Mouse (Mus musculus) intestine, embryonic 14.5 days (tissue): Measurements from ENCODE around the gene Abcf2. TPM values are rescaled to one million over a fixed set of nuclear protein-coding genes. Genes with fewer than 3 reads are reported as not detected.

ENCODE experiments used
- ATAC-seq: fragments of 200-750 bp; cut with Nextera tagmentation; replicated peaks from 2 replicates; pipeline ENCODE4 v1.8.0; 2017; ENCODE audit warnings: low read depth, moderate number of reproducible peaks, moderate TSS enrichment, moderate library complexity; ENCODE audit not compliant: low FRiP score, low TSS enrichment
- DNase-seq: peaks from one replicate; pipeline ENCODE4 v3.0.0-alpha.2; 2018; ENCODE audit warnings: low spot score
- H3K27ac ChIP-seq: fragments of 300-500 bp; sonication (generic); 2 replicates; pipeline ENCODE4 v1.5.1; 2014; ENCODE audit warnings: low read depth, mild to moderate bottlenecking, control low read depth
- H3K27me3 ChIP-seq: fragments of 300-500 bp; sonication (generic); replicated peaks from 2 replicates; pipeline ENCODE4 v1.6.1; 2014; ENCODE audit warnings: low read length, control low read depth; ENCODE audit not compliant: control insufficient read depth, insufficient read depth
- H3K36me3 ChIP-seq: fragments of 300-500 bp; sonication (generic); 2 replicates; pipeline ENCODE4 v1.6.1; 2014; ENCODE audit warnings: low read length, control low read depth; ENCODE audit not compliant: control insufficient read depth, insufficient read depth
- H3K4me1 ChIP-seq: fragments of 300-500 bp; sonication (generic); replicated peaks from 2 replicates; pipeline ENCODE4 v1.6.1; 2014; ENCODE audit warnings: low read length, control low read depth, mixed read lengths; ENCODE audit not compliant: control insufficient read depth, insufficient read depth
- H3K4me2 ChIP-seq: fragments of 300-500 bp; sonication (generic); 2 replicates; pipeline ENCODE4 v1.6.1; 2014; ENCODE audit warnings: low read length
- H3K4me3 ChIP-seq: fragments of 300-500 bp; sonication (generic); 2 replicates; pipeline ENCODE4 v1.5.1; 2014; ENCODE audit warnings: low read depth, low read length, control low read depth, mixed read lengths
- H3K9ac ChIP-seq: fragments of 300-500 bp; sonication (generic); 2 replicates; pipeline ENCODE4 v1.6.1; 2014; ENCODE audit warnings: mild to moderate bottlenecking, low read length
- H3K9me3 ChIP-seq: fragments of 300-500 bp; sonication (generic); 2 replicates; pipeline ENCODE4 v1.6.1; 2016; ENCODE audit warnings: low read length, control low read depth; ENCODE audit not compliant: control insufficient read depth
- WGBS: fragments of 180-500 bp; shearing (Covaris S2); extraction: QIAGEN DNeasy Blood & Tissue Kit; methylation state at CpG from one replicate; pipeline ENCODE4 v1.1.7; 2014; 5-methylcytosine and 5-hydroxymethylcytosine counted together
- polyA plus RNA-seq: library from polyadenylated mRNA; unstranded; fragments of >200 nt; fragmentation: Nextera tagmentation; extraction: Ambion mirVana; gene quantifications from 2 replicates; pipeline ENCODE4 v1.2.1, GENCODE M21; 2014

Gene Abcf2
- polyA plus RNA-seq, 1 experiment from 2014 or later = 98.4 TPM

DNA sequence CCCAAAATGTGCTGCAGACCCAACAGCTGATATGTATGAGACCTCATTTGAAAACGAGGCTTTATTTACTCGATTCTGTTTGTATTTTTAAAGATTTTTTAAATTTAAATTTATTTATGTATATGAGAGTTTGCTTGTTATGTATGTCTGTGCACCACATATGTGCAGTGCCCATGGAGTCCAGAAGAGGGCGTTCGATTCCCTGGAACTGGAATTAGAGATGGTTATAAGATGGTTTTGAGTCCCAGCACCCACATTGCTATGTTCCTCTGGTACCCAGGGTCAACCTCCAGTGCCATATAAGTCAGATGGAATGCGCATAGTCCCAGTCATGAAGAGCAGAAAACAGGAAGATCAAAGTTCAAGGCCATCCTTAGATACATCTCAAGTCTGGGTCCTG lies 43.0 kb downstream of the Abcf2 start:
- WGBS = 50% methylated on average over 5 of the region's 5 CpGs
- no peaks in the 10 kb centered on the region for H3K9me3 ChIP-seq
- ATAC-seq (no peak), DNase-seq (no peak)
- H3K36me3 ChIP-seq = no peaks in the 10 kb centered on the region
- no peak overlapping the region for H3K4me2 ChIP-seq
- no peak overlapping the region for H3K27ac ChIP-seq
- H3K27me3 ChIP-seq = peaks cover 41% of the 10 kb centered on the region
- no peaks in the 10 kb centered on the region for H3K4me1 ChIP-seq
- no peak overlapping the region for H3K9ac ChIP-seq
- H3K4me3 ChIP-seq = no peak overlapping the region

GRCm38 (mm10) chr5:24533391-24533790 lies 43.9 kb downstream of the Abcf2 start:
- Histone ChIP-seq H3K4me3 (no peak overlapping the region), H3K27ac (no peak overlapping the region), H3K9me3 (no peaks in the 10 kb centered on the region), H3K4me2 (no peak overlapping the region), H3K9ac (no peak overlapping the region), H3K36me3 (no peaks in the 10 kb centered on the region), H3K27me3 (peaks cover 50% of the 10 kb centered on the region), H3K4me1 (no peaks in the 10 kb centered on the region)
- DNase-seq (no peak), ATAC-seq (no peak)
- WGBS = 46% methylated on average over 11 of the region's 11 CpGs

GRCm38 (mm10) chr5:24530042-24530689 lies 47.1 kb downstream of the Abcf2 start:
- no peak overlapping the region for H3K4me3 ChIP-seq
- H3K27me3 ChIP-seq = peaks cover 77% of the 10 kb centered on the region
- H3K4me1 ChIP-seq = no peaks in the 10 kb centered on the region
- ATAC-seq = peak; percentile 56
- no peak overlapping the region for H3K9ac ChIP-seq
- WGBS = 17% methylated on average over 24 of the region's 24 CpGs
- H3K4me2 ChIP-seq = no peak overlapping the region
- H3K9me3 ChIP-seq = no peaks in the 10 kb centered on the region
- DNase-seq = peak; percentile 98
- H3K27ac ChIP-seq = no peak overlapping the region
- no peaks in the 10 kb centered on the region for H3K36me3 ChIP-seq

GRCm38 (mm10) chr5:24527780-24528179 lies 49.5 kb downstream of the Abcf2 start:
- H3K36me3 ChIP-seq = no peaks in the 10 kb centered on the region
- no peak overlapping the region for H3K9ac ChIP-seq
- no peak overlapping the region for H3K4me2 ChIP-seq
- ATAC-seq (no peak), DNase-seq (no peak)
- no peaks in the 10 kb centered on the region for H3K4me1 ChIP-seq
- WGBS = 10% methylated on average over 6 of the region's 6 CpGs
- H3K4me3 ChIP-seq = no peak overlapping the region
- no peaks in the 10 kb centered on the region for H3K9me3 ChIP-seq
- no peak overlapping the region for H3K27ac ChIP-seq
- peaks cover 94% of the 10 kb centered on the region for H3K27me3 ChIP-seq

- peaks cover 96% of the 10 kb centered on the region for H3K27me3 ChIP-seq
- peak within 1 kb of the TSS; percentile 75 for H3K4me2 ChIP-seq
- H3K4me1 ChIP-seq = no peaks in the 10 kb centered on the region
- H3K9ac ChIP-seq = no peak within 1 kb of the TSS
- H3K4me3 ChIP-seq = peak within 1 kb of the TSS; percentile 31
- no peak within 1 kb of the TSS for H3K27ac ChIP-seq
- no peak for DNase-seq
- H3K9me3 ChIP-seq = no peaks in the 10 kb centered on the region
- WGBS = under 1% methylated on average over 48 of the region's 49 CpGs
- 0 out of 2 replicates have a peak, but pooled peaks have one; percentile 26 for ATAC-seq
- no peaks in the 10 kb centered on the region for H3K36me3 ChIP-seq
Observed at GRCm38 (mm10) chr5:24526889-24527230, 50.4 kb downstream of the Abcf2 start, which contains the start of gene Gbx1. Gene Gbx1 (minus strand): TSS chr5:24527202.

GRCm38 (mm10) chr5:24526190-24526888 lies 50.9 kb downstream of the Abcf2 start:
- Histone ChIP-seq H3K27ac (no peak overlapping the region), H3K9ac (no peak overlapping the region), H3K27me3 (peaks cover 96% of the 10 kb centered on the region), H3K36me3 (no peaks in the 10 kb centered on the region), H3K4me3 (peak overlapping the region; percentile 31), H3K4me1 (no peaks in the 10 kb centered on the region), H3K4me2 (peak overlapping the region; percentile 75), H3K9me3 (no peaks in the 10 kb centered on the region)
- under 1% methylated on average over 73 of the region's 109 CpGs for WGBS
- peak; percentile 32; the same call in 1 of the 2 replicates for ATAC-seq
- no peak for DNase-seq

GRCm38 (mm10) chr5:24525360-24526189 lies 51.7 kb downstream of the Abcf2 start:
- DNase-seq = no peak
- 4% methylated on average over 34 of the region's 34 CpGs for WGBS

DNA sequence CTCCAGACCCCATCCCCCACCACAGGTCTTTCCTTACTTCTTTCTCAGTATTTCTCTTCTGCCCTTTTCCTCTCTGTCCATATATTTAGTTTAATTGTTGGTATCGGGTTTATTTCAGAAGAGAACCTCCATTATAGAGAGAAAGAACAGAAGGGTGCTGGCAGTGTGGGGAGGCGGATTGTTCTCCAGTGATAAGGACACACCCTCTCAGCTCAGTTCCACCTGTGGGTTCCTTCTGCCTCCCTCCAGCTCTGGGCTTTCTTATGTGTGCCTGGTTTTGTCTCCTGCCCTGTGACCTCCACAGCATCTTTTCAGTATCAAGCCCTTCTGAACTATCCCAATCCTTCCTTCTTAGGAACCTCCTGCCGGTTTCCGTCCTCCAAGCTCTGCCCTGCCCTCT lies 52.7 kb downstream of the Abcf2 start:
- no peak for DNase-seq
- Histone ChIP-seq H3K9ac (no peak overlapping the region), H3K4me3 (no peak overlapping the region), H3K27me3 (peaks cover 89% of the 10 kb centered on the region), H3K4me2 (no peak overlapping the region), H3K4me1 (no peaks in the 10 kb centered on the region), H3K36me3 (no peaks in the 10 kb centered on the region), H3K9me3 (no peaks in the 10 kb centered on the region), H3K27ac (no peak overlapping the region)
- no peak for ATAC-seq
- 21% methylated on average over 4 of the region's 4 CpGs for WGBS

More at GRCm38 (mm10) chr5:24525360-24526189, 51.7 kb downstream of the Abcf2 start:
- Histone ChIP-seq H3K4me3 (peak overlapping the region; percentile 31), H3K27ac (no peak overlapping the region), H3K27me3 (peaks cover 90% of the 10 kb centered on the region), H3K36me3 (no peaks in the 10 kb centered on the region), H3K4me1 (no peaks in the 10 kb centered on the region), H3K4me2 (peak overlapping the region; percentile 75), H3K9ac (no peak overlapping the region), H3K9me3 (no peaks in the 10 kb centered on the region)
- no peak for ATAC-seq
